Mouse (Mus musculus) urinary bladder, adult 2 months (tissue): Measurements from ENCODE around the gene Kpna6. TPM values are rescaled to one million over a fixed set of nuclear protein-coding genes. Genes with fewer than 3 reads are reported as not detected.
A peak's percentile ranks its signal among the peaks of the same experiment; 100 is the strongest.

Experiments
- DNase-seq: peaks from one replicate; pipeline ENCODE4 v3.0.0; 2022; ENCODE audit warnings: low spot score
- polyA plus RNA-seq: library from polyadenylated mRNA; depleted of rRNA; stranded (reverse); fragments of >200 nt; gene quantifications from 2 replicates; pipeline ENCODE4 v1.2.3, GENCODE M21; 2012

Gene Kpna6
- polyA plus RNA-seq, 1 experiment = 35.8 TPM

GRCm38 (mm10) chr4:129648656-129649055 lies 23.9 kb downstream of the Kpna6 start:
- no peak for DNase-seq

GRCm38 (mm10) chr4:129645204-129645603 lies 27.4 kb downstream of the Kpna6 start:
- DNase-seq = no peak

- DNase-seq = no peak
These were observed 30.8 kb downstream of the Kpna6 start for GRCm38 (mm10) chr4:129641756-129642155.

GRCm38 (mm10) chr4:129640638-129641467 lies 31.7 kb downstream of the Kpna6 start, which contains the start of gene Txlna:
Txlna (minus strand) TSS chr4:129641065.
- DNase-seq = peak; percentile 86

GRCm38 (mm10) chr4:129640101-129640637 lies 32.4 kb downstream of the Kpna6 start:
- no peak for DNase-seq

- no peak for DNase-seq
These were observed 33.3 kb downstream of the Kpna6 start for GRCm38 (mm10) chr4:129639221-129639620.

- no peak for DNase-seq
These were observed 38.7 kb downstream of the Kpna6 start for GRCm38 (mm10) chr4:129633852-129634251.

- no peak for DNase-seq
These were observed 40.7 kb downstream of the Kpna6 start for GRCm38 (mm10) chr4:129631867-129632266.

- no peak for DNase-seq
These were observed 41.6 kb downstream of the Kpna6 start for GRCm38 (mm10) chr4:129630944-129631343.

- no peak for DNase-seq
These were observed 46.5 kb downstream of the Kpna6 start for GRCm38 (mm10) chr4:129626035-129626434.

GRCm38 (mm10) chr4:129625496-129625895 lies 47.1 kb downstream of the Kpna6 start:
- no peak for DNase-seq

- no peak for DNase-seq
These were observed 47.6 kb downstream of the Kpna6 start for GRCm38 (mm10) chr4:129625029-129625370.

- DNase-seq = no peak
These were observed 48.1 kb downstream of the Kpna6 start for GRCm38 (mm10) chr4:129624281-129625028.

GRCm38 (mm10) chr4:129623681-129624091 lies 48.9 kb downstream of the Kpna6 start, which contains the start of gene Ccdc28b:
Ccdc28b (minus strand) TSS chr4:129623947.
- DNase-seq = no peak

GRCm38 (mm10) chr4:129622803-129623535 lies 49.6 kb downstream of the Kpna6 start:
- no peak for DNase-seq

GRCm38 (mm10) chr4:129622120-129622802 lies 50.3 kb downstream of the Kpna6 start:
- no peak for DNase-seq

GRCm38 (mm10) chr4:129621283-129621841 lies 51.2 kb downstream of the Kpna6 start:
- no peak for DNase-seq

- no peak for DNase-seq
These were observed 51.9 kb downstream of the Kpna6 start for GRCm38 (mm10) chr4:129620419-129621282.

- DNase-seq = peak; percentile 86
These were observed 53.5 kb downstream of the Kpna6 start, which contains the start of gene Iqcc for GRCm38 (mm10) chr4:129618786-129619691. Iqcc (minus strand) TSS chr4:129619099.
